Mouse (Mus musculus) heart, postnatal 14 days (tissue): Measurements from ENCODE around the gene 1700010I14Rik. TPM values are rescaled to one million over a fixed set of nuclear protein-coding genes. Genes with fewer than 3 reads are reported as not detected.
A peak's percentile ranks its signal among the peaks of the same experiment; 100 is the strongest.

Experiments
- DNase-seq, 2 experiments: peaks; one replicate each; pipeline ENCODE4 v3.0.0; 2021 to 2022
- intact Hi-C: fragments of 180-260 bp; cut with DNase I; formaldehyde crosslinking; loops from one replicate; pipeline ENCODE4 v1.15.1; 2025
- total RNA-seq, 2 experiments: library from RNA; stranded (reverse); gene quantifications; 2 replicates each; pipeline ENCODE4 v1.2.3; 2021

Gene 1700010I14Rik
- total RNA-seq, 2 experiments from 2014 or later = 0.34 TPM; not detected in 1

DNA sequence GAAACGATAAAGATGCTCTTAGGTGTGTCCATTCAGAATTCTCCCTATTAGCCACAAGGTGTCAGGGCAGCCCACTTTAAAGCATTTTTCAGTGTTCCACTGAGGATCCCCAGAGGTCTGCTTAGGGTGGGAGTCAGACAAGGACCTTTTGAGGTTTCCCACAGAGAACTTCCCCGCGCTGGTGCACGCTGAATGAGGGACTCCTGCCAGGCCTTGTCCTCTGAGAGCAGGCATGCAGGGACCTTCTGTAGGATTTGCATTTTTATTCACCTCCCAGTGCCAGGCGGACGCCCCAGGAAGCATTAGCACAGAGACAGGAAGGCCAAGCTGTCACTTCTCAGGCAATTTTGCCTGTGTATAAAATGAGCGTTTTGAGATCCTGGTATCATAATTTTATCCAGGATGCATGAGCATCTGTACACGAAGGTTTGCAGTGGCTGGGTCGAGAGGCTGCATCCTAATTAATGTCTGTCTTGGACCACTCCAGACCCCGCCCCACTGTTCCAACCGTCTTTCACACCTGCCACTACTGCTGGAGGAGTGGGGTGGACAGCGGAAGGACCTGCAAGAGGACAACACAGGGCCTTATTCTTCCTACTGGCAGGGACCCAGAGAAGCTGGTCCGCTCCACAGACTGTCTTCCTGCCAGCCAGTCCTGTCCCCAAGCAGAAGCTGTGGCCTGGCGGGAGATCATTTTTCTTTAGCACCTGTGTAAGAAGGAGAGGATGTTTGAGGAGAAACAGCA is 35.2 kb downstream of the 1700010I14Rik start:
- no peak for DNase-seq
- intact Hi-C loops = no loop called here

DNA sequence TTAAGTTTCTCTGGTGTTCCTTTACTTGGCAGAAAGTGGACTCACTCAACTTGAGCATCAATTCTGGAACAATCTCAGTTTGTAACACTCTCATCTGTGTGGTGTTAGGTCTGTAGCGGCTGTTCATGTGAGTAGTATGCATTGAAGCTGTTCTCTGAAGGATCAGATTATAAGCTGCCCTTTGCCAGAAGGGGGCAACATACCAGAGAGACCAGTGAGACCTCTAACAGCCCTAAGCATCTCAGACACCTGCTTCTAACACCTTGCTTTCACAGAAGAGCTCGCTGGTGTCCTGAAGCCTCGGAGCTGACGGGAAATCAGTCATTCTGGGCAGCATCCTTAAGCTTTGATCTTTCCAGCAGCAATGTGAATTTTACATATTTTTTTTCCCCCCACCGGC is 42.0 kb downstream of the 1700010I14Rik start:
- DNase-seq = no peak
- intact Hi-C loops = loop anchor here (5.0 to 10.0 kb wide), 2 partner anchors 122 to 725 kb away; no protein-coding TSS in a partner anchor

DNA sequence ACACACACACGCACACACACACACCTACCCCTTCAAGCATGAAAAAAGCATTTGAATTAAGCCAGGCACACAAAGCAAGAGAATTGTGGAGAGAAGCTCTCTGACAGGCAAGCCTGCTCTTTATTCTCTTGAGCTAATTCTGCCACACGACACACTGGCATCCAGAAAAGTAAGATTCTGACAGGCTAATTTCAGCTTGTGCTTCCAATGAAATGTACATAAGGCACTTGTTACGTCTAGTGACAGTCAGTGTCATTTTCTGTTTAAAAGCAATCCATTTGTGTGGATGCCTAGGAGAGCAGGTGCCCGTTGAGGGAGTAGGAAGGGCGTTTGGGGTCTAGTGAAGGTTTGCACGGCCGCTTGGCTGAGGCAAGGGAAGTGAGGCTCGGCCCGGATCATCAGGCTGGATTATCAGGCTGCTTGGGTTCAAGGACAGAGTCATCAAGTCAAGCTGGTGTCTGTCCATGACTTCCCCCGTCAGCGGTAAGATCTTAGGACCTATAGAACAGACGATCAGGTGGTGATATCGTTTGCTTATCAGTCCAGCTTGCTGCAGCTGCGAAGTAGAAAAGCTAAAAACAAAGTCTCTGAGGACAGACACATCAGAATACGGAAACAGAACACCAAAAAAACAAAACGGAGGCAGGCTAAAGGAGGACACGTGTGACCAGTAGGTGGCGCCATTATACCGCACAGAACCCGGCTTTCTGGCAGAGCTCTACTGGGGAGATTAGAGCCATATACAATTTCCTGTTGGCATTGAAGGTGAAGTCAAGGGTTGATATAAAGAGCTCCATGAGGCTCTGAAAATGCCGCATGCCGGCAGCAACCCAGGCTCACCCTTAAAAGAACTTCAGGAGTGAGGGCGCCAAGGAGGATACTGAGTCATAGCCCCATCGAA is 43.4 kb downstream of the 1700010I14Rik start:
- DNase-seq = peak; percentile 77 to 87
- intact Hi-C loops = loop anchor here (5.0 to 10.0 kb wide), 2 partner anchors 121 to 723 kb away; no protein-coding TSS in a partner anchor

DNA sequence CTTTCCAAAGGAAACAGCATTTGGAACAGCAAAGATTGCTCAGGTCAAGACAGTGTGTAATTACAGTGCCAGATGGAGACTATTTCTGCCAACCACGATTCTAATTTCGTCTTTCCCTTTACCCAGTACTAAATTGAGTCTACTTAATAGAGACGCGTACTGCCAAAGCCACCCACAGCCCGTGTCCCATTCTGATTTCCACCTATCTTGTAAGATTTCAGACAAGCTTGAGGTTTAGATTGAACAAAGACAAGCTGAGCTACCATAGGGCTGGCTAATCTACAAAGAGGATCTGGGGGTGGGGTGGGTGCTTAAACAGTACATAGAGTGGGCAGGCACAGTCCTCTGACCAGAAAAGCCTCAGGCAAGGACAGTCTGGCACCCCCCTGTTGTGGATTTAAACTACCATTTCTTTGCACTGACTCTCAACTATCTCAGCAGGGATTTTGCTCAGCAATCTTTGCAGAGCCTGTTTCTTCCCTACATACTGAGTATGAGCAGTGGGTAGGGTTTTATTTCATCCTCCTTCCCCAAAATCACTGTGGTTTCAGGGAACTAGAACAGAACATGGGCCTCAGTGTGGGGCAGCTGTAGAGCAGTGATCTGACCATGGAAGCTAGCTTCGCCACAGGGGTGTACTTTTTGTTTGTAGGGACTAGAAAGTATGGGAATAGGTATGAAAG is 44.4 kb downstream of the 1700010I14Rik start:
- DNase-seq = peak in 1 of 2 experiments; percentile 3
- intact Hi-C loops = loop anchor here (5.0 to 10.0 kb wide), 2 partner anchors 120 to 722 kb away; no protein-coding TSS in a partner anchor

DNA sequence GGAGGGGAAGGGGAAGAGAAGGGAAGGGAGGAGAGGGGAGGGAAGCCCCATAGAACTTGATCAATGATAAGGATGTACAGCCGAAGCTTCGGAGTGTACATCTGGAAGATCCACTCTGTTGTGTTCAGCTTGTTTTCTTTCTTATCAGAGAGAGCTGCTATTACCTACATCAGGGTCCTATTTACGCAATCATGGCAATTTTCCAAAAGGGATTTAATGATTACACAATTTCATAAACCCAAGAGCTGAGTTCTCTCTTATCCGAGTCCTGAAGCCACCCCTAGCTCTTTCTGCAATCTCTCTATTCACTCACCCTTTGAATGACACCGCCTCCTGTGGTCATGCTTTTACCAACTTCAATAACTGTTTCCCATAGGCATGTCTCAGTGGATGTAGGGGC is 45.4 kb downstream of the 1700010I14Rik start:
- DNase-seq = no peak
- intact Hi-C loops = loop anchor here (5.0 to 10.0 kb wide), 2 partner anchors 119 to 721 kb away; no protein-coding TSS in a partner anchor

DNA sequence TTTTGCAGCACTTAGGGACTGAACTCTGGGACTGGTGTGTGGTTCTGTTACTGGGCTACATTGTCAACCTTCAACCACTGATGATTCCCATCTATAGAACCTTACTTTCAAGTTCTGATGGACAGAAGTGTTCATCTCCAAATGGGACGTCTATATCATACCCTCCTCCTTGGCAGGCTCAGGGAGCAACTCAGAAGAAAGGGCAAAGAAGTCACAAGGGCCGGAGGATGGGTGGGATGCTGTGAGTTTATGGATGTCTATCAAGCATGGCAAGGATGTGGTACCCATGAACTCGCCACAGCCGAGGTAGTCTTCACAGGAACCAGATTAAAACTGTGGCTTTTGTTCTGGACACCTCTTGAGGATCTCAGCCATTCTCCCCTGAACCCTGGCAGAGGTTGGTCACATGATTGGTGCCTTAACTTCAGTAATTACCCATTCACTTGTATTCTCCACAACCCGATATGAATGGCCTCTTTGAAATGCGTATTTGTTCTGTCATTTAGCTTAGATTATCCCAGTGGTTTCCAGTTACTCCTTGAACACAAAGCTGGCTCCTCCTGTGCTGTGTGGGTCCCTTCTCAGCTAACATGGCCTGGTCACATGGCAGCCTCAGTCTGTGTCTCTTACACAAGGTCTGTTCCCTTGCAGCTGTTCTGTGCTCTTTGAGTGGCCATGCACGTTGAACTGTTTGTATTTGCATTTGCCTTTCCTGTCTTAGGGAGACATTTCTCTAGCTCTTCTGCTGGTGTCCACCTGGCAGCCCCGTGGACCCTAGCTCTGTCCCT is 47.6 kb downstream of the 1700010I14Rik start:
- no peak for DNase-seq
- intact Hi-C loops = loop anchor here (10.0 kb wide), 1 partner anchor 719 kb away; no protein-coding TSS in a partner anchor

DNA sequence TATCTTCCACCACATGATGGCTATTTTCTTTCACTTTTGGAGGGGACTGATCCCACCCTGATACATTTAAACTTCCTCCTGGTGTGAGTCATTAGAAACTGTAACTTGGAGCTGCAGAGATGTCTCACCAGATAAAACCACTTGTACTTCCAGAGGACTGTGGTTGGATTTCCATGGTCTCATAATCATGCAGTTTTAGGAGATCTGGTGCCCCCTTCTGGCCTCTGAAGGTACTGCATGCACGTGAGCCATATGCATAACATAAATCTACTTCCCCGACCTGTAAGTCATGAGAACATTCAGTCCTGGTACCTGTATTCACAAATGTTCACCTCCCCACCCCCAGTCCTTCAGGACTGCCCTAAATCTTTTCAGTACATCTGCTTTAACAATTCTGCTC is 54.6 kb downstream of the 1700010I14Rik start:
- intact Hi-C loops = no loop called here
- peak; percentile 11 to 12 for DNase-seq

DNA sequence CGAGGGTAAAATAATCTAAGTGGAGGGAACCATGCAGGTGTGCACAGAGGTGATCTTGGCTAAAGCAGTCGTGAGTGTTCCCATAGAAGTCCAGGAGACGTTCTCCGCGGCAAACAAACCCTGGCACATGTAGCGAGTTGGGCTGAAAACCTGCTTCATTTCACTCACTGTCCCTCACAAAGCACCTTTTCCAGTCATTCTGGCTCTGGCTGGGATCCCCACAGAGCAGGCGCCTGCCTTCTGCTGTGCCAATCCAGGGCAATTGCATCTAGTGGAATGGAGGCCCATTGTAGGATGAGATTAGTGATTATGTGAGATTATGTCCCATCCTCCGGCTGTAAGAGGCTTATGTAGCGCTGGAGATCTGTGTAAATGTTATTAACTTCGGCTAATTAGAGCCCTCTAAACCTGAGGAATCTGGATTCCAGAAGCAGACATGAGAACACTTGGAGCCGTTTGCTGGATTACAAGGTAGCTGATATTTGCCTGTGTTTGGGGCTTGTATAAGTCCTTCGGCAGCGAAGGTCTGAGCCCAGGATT is 64.4 kb downstream of the 1700010I14Rik start:
- intact Hi-C loops = no loop called here
- no peak for DNase-seq

DNA sequence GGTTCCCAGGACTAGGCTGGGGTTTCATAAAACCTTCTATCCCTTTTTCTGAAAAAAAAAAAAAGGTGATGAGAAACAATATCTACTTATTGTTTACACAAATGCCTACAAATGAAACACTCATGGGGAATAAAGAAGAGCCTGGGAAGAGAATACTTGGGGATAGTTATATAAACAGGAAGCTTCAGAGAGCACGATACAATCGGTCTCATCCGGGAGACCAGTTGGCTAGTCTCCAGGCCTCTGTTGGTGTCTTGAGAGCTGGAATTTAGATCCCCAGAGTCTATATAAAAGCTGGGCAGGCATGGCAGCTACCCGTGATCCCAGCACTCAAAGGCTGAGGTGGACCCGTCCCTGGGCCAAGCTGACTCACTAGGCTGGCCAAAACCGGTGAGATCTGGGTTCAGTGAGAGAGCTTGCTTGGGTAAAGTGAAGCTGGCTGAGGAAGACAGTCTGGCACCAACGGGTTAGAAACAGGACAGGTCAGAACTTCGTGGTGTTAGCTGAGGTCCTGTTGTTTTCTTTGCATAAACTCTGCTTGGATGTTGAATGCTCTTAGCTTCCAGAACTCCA is 71.3 kb downstream of the 1700010I14Rik start:
- peak in 1 of 2 experiments; percentile 12 for DNase-seq
- intact Hi-C loops = no loop called here
